Mouse (Mus musculus) CH12.LX (cell line): ENCODE data around the gene Fgfr3. TPM values are rescaled to one million over a fixed set of nuclear protein-coding genes. Genes with fewer than 3 reads are reported as not detected.

ENCODE experiments used
- DNase-seq: peaks from one replicate; pipeline ENCODE4 v3.0.0-alpha.2; 2013; ENCODE audit errors: extremely low read depth
- H3K27ac ChIP-seq: 2 replicates; pipeline ENCODE4 v1.5.1; 2012; ENCODE audit warnings: low read depth, mild to moderate bottlenecking, control low read depth, moderate library complexity; ENCODE audit not compliant: insufficient read depth
- H3K27me3 ChIP-seq: replicated peaks from 2 replicates; pipeline ENCODE3; 2012; ENCODE audit warnings: inconsistent platforms
- H3K36me3 ChIP-seq, 2 experiments: replicated peaks in 1 of 2; 2 replicates each; pipeline versions ENCODE3 to v1.6.1; 2012; ENCODE audit warnings: inconsistent platforms in 1 of 2, low read length in 1 of 2, mild to moderate bottlenecking in 1 of 2, mixed read lengths in 1 of 2, moderate library complexity in 1 of 2; ENCODE audit not compliant: control insufficient read depth in 1 of 2, insufficient read depth in 1 of 2
- H3K4me1 ChIP-seq, 2 experiments: 2 replicates each; pipeline ENCODE4 v1.6.1; 2012; ENCODE audit warnings: inconsistent platforms in 1 of 2, moderate library complexity in 1 of 2; ENCODE audit not compliant: insufficient read depth in 2 of 2, control insufficient read depth in 1 of 2
- H3K4me2 ChIP-seq: 2 replicates; pipeline ENCODE4 v1.6.1; 2012; ENCODE audit warnings: low read depth, mild to moderate bottlenecking, control low read depth; ENCODE audit not compliant: poor library complexity, insufficient read depth, severe bottlenecking
- H3K4me3 ChIP-seq, 3 experiments: fragments of 150-350 bp in 1 of 3; sonication (generic) in 1 of 3; replicated peaks in 1 of 3; 2 replicates each; pipeline versions ENCODE3 to v1.5.1; 2011 to 2012; ENCODE audit warnings: low read depth in 2 of 3, low read length in 2 of 3, mild to moderate bottlenecking in 2 of 3, moderate library complexity in 2 of 3, control low read depth in 1 of 3, improper control_type of control experiment in 1 of 3, inconsistent platforms in 1 of 3, mixed read lengths in 1 of 3; ENCODE audit not compliant: poor library complexity in 1 of 3
- H3K79me2 ChIP-seq: replicated peaks from 2 replicates; pipeline ENCODE4 v1.6.1; 2012; ENCODE audit warnings: mild to moderate bottlenecking, moderate library complexity; ENCODE audit not compliant: control insufficient read depth, poor library complexity, insufficient read depth, severe bottlenecking; ENCODE audit errors: extremely low read depth
- H3K9ac ChIP-seq: 2 replicates; pipeline ENCODE4 v1.6.1; 2012; ENCODE audit warnings: low read depth, mild to moderate bottlenecking, control low read depth, moderate library complexity; ENCODE audit not compliant: insufficient read depth
- H3K9me3 ChIP-seq: replicated peaks from 2 replicates; pipeline ENCODE3; 2012; ENCODE audit warnings: low read length, inconsistent platforms, mixed read lengths
- GABPA ChIP-seq: IDR thresholded peaks from 2 replicates; pipeline ENCODE4 v1.6.1; 2012; ENCODE audit warnings: low read depth, low read length, improper control_type of control experiment, inconsistent platforms; ENCODE audit not compliant: insufficient replicate concordance
- JUND ChIP-seq: conservative IDR thresholded peaks from 2 replicates; pipeline ENCODE4 v1.6.1; 2011; ENCODE audit warnings: low read depth, low read length, improper control_type of control experiment
- NELFE ChIP-seq: IDR thresholded peaks from 2 replicates; pipeline ENCODE4 v1.6.1; 2011; ENCODE audit warnings: low read depth, low read length, improper control_type of control experiment
- NRF1 ChIP-seq: IDR thresholded peaks from 2 replicates; pipeline ENCODE4 v1.6.1; 2014; ENCODE audit warnings: low read depth, mild to moderate bottlenecking, inconsistent platforms, low read length, improper control_type of control experiment, moderate library complexity
- POLR2A ChIP-seq: IDR thresholded peaks from 2 replicates; pipeline ENCODE4 v1.6.1; 2011; ENCODE audit warnings: low read depth, mild to moderate bottlenecking, improper control_type of control experiment, low read length
- RAD21 ChIP-seq: IDR thresholded peaks from 2 replicates; pipeline ENCODE4 v1.6.1; 2011; ENCODE audit warnings: low read depth, mild to moderate bottlenecking, low read length, improper control_type of control experiment, moderate library complexity
- SIN3A ChIP-seq: IDR thresholded peaks from 2 replicates; pipeline ENCODE4 v1.6.1; 2012; ENCODE audit warnings: low read length, improper control_type of control experiment, inconsistent platforms
- SMC3 ChIP-seq: IDR thresholded peaks from 2 replicates; pipeline ENCODE4 v1.6.1; 2011; ENCODE audit warnings: low read depth, low read length, improper control_type of control experiment
- UBTF ChIP-seq: IDR thresholded peaks from 2 replicates; pipeline ENCODE4 v1.6.1; 2012; ENCODE audit warnings: low read depth, mild to moderate bottlenecking, inconsistent platforms, low read length, improper control_type of control experiment, moderate library complexity
- USF1 ChIP-seq: IDR thresholded peaks from 2 replicates; pipeline ENCODE4 v1.6.1; 2014; ENCODE audit warnings: low read depth, mild to moderate bottlenecking, inconsistent platforms, low read length, improper control_type of control experiment
- ZC3H11A ChIP-seq: IDR thresholded peaks from 2 replicates; pipeline ENCODE4 v1.6.1; 2012; ENCODE audit warnings: low read depth, mild to moderate bottlenecking, inconsistent platforms, low read length, improper control_type of control experiment
- ZKSCAN1 ChIP-seq: IDR thresholded peaks from 2 replicates; pipeline ENCODE4 v1.6.1; 2012; ENCODE audit warnings: low read depth, inconsistent platforms, low read length, improper control_type of control experiment, borderline replicate concordance
- ZNF384 ChIP-seq: IDR thresholded peaks from 2 replicates; pipeline ENCODE4 v1.6.1; 2012; ENCODE audit warnings: low read depth, low read length, improper control_type of control experiment, inconsistent platforms
- dilution Hi-C: fragments of 300-500 bp; cut with MboI; formaldehyde crosslinking; loops from 2 replicates; pipeline ENCODE4 v1.14.3; 2020; ENCODE audit warnings: low sequenced_read_pairs; ENCODE audit not compliant: extremely low pct_unique_long_range_greater_than_20kb, extremely low pct_ligation_motif_present
- in situ Hi-C: fragments of 300-500 bp; cut with MboI; formaldehyde crosslinking; loops from 3 replicates; pipeline ENCODE4 v1.14.3; 2019; ENCODE audit warnings: low sequenced_read_pairs, low pct_ligation_motif_present, low pct_unique_long_range_greater_than_20kb, mixed read lengths
- polyA plus RNA-seq: library from polyadenylated mRNA; unstranded; fragments of >175 nt; gene quantifications from 2 replicates; pipeline ENCODE4 v1.2.1, GENCODE M21; 2012; ENCODE audit warnings: low read depth; ENCODE audit not compliant: insufficient read length
- total RNA-seq, 2 experiments: library from RNA; depleted of rRNA; stranded (reverse); fragments of 300-350 nt in 1 of 2; fragments of >200 nt in 1 of 2; gene quantifications; 2 replicates each; pipeline ENCODE4 v1.2.3; 2012 to 2014

The Fgfr3 gene
- total and polyA plus RNA-seq, 3 experiments: 0.19 to 0.76 (median 0.23) TPM

DNA sequence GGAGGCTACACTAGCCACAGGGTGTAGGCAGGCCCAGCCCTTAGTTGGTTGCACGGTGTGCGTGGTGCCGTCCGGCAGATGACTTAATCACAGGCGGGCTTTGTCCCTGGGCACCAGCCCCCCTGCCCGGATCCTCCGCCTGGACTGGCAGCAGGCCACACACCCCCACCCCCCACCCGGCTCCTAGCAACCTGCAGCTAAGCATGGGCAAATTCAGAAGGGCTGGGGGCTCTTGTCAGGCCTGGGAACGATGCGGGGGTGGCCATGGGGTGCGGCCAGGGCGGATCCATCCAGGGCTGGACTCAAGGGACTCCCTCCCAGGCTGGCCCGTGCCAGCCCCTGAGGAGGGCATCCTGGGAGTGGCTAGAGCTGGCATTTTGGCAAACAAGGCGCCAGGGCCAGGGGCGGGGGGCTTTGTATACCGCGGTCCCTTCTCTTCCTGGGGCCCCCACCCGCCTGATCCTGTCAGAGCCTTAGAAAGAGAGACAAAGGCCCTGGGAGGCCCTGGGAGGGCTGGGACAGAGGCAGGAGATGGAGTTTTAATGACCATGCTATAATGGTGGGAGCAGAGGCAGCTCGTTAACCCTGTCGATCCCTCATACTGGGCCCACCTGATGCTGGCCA is 32.1 kb upstream of the Fgfr3 start:
- Histone ChIP-seq H3K9me3 (no peaks in the 10 kb centered on the region), H3K4me2 (no peak overlapping the region), H3K79me2 (no peaks in the 10 kb centered on the region), H3K4me3 (no peak overlapping the region), H3K9ac (no peak overlapping the region), H3K36me3 (no peaks in the 10 kb centered on the region), H3K27ac (no peak overlapping the region), H3K27me3 (peaks cover 58% of the 10 kb centered on the region), H3K4me1 (peaks cover 0 to 5% of the 10 kb centered on the region in 2 experiments; a peak in 2 of 4 replicates)
- no peak for DNase-seq
- TF ChIP-seq POLR2A: no peak
- TF ChIP-seq SMC3: no peak
- no peak for TF ChIP-seq ZC3H11A
- TF ChIP-seq ZKSCAN1: no peak
- no peak for TF ChIP-seq UBTF
- TF ChIP-seq NRF1: no peak
- dilution Hi-C loops (no loop called here), in situ Hi-C loops (no loop called here)

DNA sequence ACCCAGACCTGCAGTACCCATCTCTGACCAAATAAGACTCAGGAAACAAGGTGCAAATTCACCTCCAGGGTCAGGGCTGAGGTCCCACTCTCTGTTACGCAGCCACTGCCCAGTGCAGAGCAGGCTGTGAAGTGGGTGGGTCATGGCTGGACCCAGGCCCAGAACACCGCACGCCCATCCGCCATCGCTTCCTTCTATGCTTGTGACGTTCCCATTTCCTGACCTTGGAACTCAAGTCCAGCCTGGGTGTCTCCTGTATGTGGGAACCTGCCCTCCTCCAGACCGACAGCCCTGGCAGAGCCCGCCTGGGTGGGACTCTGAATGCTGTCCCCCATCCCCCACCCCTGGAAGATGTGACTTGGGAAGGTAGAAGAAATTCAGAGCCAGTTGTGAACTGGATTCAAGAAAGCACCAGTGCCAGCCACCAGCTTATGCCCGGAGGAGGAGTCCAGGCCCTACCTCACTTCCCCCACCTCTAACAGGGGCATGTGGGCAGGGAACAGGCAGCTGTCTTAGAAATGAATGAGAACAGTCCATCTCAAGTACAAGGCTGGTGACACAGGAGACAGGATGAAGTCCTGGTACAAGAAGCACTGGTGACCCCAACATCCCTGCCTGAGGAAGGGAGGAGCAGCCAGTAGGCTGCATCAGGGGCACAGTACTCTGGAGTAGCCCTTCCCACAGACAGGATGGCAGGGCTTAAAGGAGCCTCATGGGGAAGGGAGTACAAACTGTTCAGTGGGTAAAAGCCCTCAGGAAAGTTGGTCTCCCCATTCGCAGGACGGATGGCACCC is 31.4 kb upstream of the Fgfr3 start:
- dilution Hi-C loops (no loop called here), in situ Hi-C loops (no loop called here)
- H3K36me3 ChIP-seq: no peaks in the 10 kb centered on the region
- H3K4me1 ChIP-seq: peaks cover 3 to 9% of the 10 kb centered on the region in 2 experiments; a peak in 3 of 4 replicates
- H3K27me3 ChIP-seq: peaks cover 57% of the 10 kb centered on the region
- H3K27ac ChIP-seq: no peak overlapping the region
- no peaks in the 10 kb centered on the region for H3K79me2 ChIP-seq
- no peak for DNase-seq
- no peak overlapping the region for H3K4me3 ChIP-seq
- no peak overlapping the region for H3K4me2 ChIP-seq
- no peak overlapping the region for H3K9ac ChIP-seq
- no peaks in the 10 kb centered on the region for H3K9me3 ChIP-seq
- no peak for TF ChIP-seq GABPA
- TF ChIP-seq NELFE: no peak
- no peak for TF ChIP-seq ZNF384
- no peak for TF ChIP-seq USF1
- no peak for TF ChIP-seq JUND

DNA sequence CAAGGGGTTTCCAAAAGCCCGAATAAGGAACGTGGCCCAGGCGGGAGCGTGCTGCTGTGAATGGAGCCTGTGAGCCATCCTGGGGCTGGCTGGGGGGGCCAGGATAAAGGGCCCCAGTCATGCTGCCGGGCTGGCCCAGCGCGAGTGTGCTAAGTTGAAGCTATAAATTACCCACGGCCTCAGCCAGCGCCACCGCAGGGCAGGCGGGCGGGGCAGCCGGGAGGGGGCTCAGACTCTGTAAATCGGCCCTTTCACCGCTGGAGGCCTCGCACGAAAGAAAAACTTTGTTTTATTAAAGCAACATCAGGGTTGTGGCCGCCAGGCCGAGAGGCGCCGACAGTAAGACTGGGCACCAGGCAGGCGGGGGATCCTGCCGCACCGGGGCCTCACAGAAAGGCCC is 29.1 kb upstream of the Fgfr3 start:
- TF ChIP-seq UBTF (no peak), SIN3A (no peak), USF1 (no peak), RAD21 (no peak)
- Histone ChIP-seq H3K27ac (no peak overlapping the region), H3K9ac (no peak overlapping the region), H3K36me3 (no peaks in the 10 kb centered on the region), H3K9me3 (no peaks in the 10 kb centered on the region), H3K79me2 (no peaks in the 10 kb centered on the region), H3K4me1 (peaks cover 12 to 25% of the 10 kb centered on the region in 2 experiments), H3K4me3 (no peak overlapping the region), H3K27me3 (peaks cover 57% of the 10 kb centered on the region), H3K4me2 (no peak overlapping the region)
- in situ Hi-C loops (no loop called here), dilution Hi-C loops (no loop called here)
- no peak for DNase-seq
